Mouse (Mus musculus) heart, embryonic 15.5 days (tissue): ENCODE results near the gene Ikzf1. TPM values are rescaled to one million over a fixed set of nuclear protein-coding genes. Genes with fewer than 3 reads are reported as not detected.

Source experiments
- ATAC-seq: fragments of 200-750 bp; cut with Nextera tagmentation; replicated peaks from 2 replicates; pipeline ENCODE4 v1.8.0; 2017; ENCODE audit warnings: low read depth, moderate TSS enrichment; ENCODE audit not compliant: insufficient number of reproducible peaks, insufficient read depth, low FRiP score
- H3K27ac ChIP-seq: fragments of 300-500 bp; sonication (generic); 2 replicates; pipeline ENCODE4 v1.5.1; 2015; ENCODE audit warnings: mild to moderate bottlenecking, inconsistent platforms
- H3K27me3 ChIP-seq: fragments of 300-500 bp; sonication (generic); 2 replicates; pipeline ENCODE4 v1.6.1; 2015; ENCODE audit warnings: inconsistent platforms
- H3K36me3 ChIP-seq: fragments of 300-500 bp; sonication (generic); 2 replicates; pipeline ENCODE4 v1.6.1; 2015; ENCODE audit warnings: mild to moderate bottlenecking, inconsistent platforms
- H3K4me1 ChIP-seq: fragments of 300-500 bp; sonication (generic); replicated peaks from 2 replicates; pipeline ENCODE4 v1.6.1; 2015; ENCODE audit warnings: inconsistent platforms
- H3K4me2 ChIP-seq: fragments of 300-500 bp; sonication (generic); 2 replicates; pipeline ENCODE4 v1.6.1; 2015; ENCODE audit warnings: inconsistent platforms, mild to moderate bottlenecking, moderate library complexity
- H3K4me3 ChIP-seq: fragments of 300-500 bp; sonication (generic); 2 replicates; pipeline ENCODE4 v1.5.1; 2015; ENCODE audit warnings: mild to moderate bottlenecking, inconsistent platforms
- H3K9ac ChIP-seq: fragments of 300-500 bp; sonication (generic); 2 replicates; pipeline ENCODE4 v1.6.1; 2015; ENCODE audit warnings: mild to moderate bottlenecking, inconsistent platforms
- H3K9me3 ChIP-seq: fragments of 300-500 bp; sonication (generic); replicated peaks from 2 replicates; pipeline ENCODE4 v1.6.1; 2016; ENCODE audit warnings: inconsistent platforms
- WGBS: fragments of 180-500 bp; shearing (Covaris S2); methylation state at CpG from one replicate; pipeline ENCODE4 v1.1.7; 2015; ENCODE audit warnings: mixed read lengths; 5-methylcytosine and 5-hydroxymethylcytosine counted together
- polyA plus RNA-seq: library from polyadenylated mRNA; unstranded; fragments of >200 nt; fragmentation: Nextera tagmentation; extraction: Ambion mirVana; gene quantifications from 2 replicates; pipeline ENCODE4 v1.2.1, GENCODE M21; 2015

The Ikzf1 gene
- polyA plus RNA-seq, 1 experiment from 2014 or later, result 1.2 TPM

- H3K4me2 ChIP-seq, result no peak overlapping the region
- H3K9me3 ChIP-seq, result no peaks in the 10 kb centered on the region
- no peaks in the 10 kb centered on the region for H3K36me3 ChIP-seq
- no peak overlapping the region for H3K9ac ChIP-seq
- 77% methylated on average over 4 of the region's 4 CpGs for WGBS
- H3K27me3 ChIP-seq, result no peaks in the 10 kb centered on the region
- no peaks in the 10 kb centered on the region for H3K4me1 ChIP-seq
- no peak overlapping the region for H3K27ac ChIP-seq
- H3K4me3 ChIP-seq, result no peak overlapping the region
- ATAC-seq, result no peak
Observed at GRCm38 (mm10) chr11:11772196-11772595, 87.4 kb downstream of the Ikzf1 start.

- Histone ChIP-seq H3K9ac (no peak overlapping the region), H3K36me3 (no peaks in the 10 kb centered on the region), H3K9me3 (no peaks in the 10 kb centered on the region), H3K27ac (no peak overlapping the region), H3K4me2 (no peak overlapping the region), H3K4me3 (no peak overlapping the region), H3K4me1 (no peaks in the 10 kb centered on the region), H3K27me3 (no peaks in the 10 kb centered on the region)
- WGBS, result 92% methylated on average over 4 of the region's 4 CpGs
- ATAC-seq, result no peak
Observed at GRCm38 (mm10) chr11:11774384-11774783, 89.6 kb downstream of the Ikzf1 start.

- Histone ChIP-seq H3K4me1 (no peaks in the 10 kb centered on the region), H3K9ac (no peak overlapping the region), H3K9me3 (no peaks in the 10 kb centered on the region), H3K36me3 (no peaks in the 10 kb centered on the region), H3K27ac (no peak overlapping the region), H3K4me3 (no peak overlapping the region), H3K27me3 (no peaks in the 10 kb centered on the region), H3K4me2 (no peak overlapping the region)
- WGBS, result 80% methylated on average over 5 of the region's 5 CpGs
- no peak for ATAC-seq
Observed at GRCm38 (mm10) chr11:11774893-11775292, 90.1 kb downstream of the Ikzf1 start.

GRCm38 (mm10) chr11:11776071-11776821 lies 91.4 kb downstream of the Ikzf1 start:
- H3K36me3 ChIP-seq, result no peaks in the 10 kb centered on the region
- ATAC-seq, result no peak
- H3K9me3 ChIP-seq, result no peaks in the 10 kb centered on the region
- H3K27me3 ChIP-seq, result no peaks in the 10 kb centered on the region
- H3K4me1 ChIP-seq, result no peaks in the 10 kb centered on the region
- H3K9ac ChIP-seq, result no peak overlapping the region
- no peak overlapping the region for H3K27ac ChIP-seq
- no peak overlapping the region for H3K4me2 ChIP-seq
- WGBS, result 70% methylated on average over 4 of the region's 4 CpGs
- no peak overlapping the region for H3K4me3 ChIP-seq

- no peak overlapping the region for H3K4me3 ChIP-seq
- no peak overlapping the region for H3K27ac ChIP-seq
- H3K27me3 ChIP-seq, result no peaks in the 10 kb centered on the region
- no peak overlapping the region for H3K4me2 ChIP-seq
- H3K36me3 ChIP-seq, result no peaks in the 10 kb centered on the region
- H3K4me1 ChIP-seq, result no peaks in the 10 kb centered on the region
- no peak for ATAC-seq
- no peak overlapping the region for H3K9ac ChIP-seq
- no peaks in the 10 kb centered on the region for H3K9me3 ChIP-seq
- 83% methylated on average over 7 of the region's 7 CpGs for WGBS
Observed at GRCm38 (mm10) chr11:11776822-11777174, 92.0 kb downstream of the Ikzf1 start.

- H3K27me3 ChIP-seq, result no peaks in the 10 kb centered on the region
- WGBS, result 77% methylated on average over 3 of the region's 3 CpGs
Observed at GRCm38 (mm10) chr11:11777246-11777645, 92.4 kb downstream of the Ikzf1 start.

GRCm38 (mm10) chr11:11777796-11778195 lies 93.0 kb downstream of the Ikzf1 start:
- ATAC-seq, result no peak
- Histone ChIP-seq H3K4me3 (no peak overlapping the region), H3K9ac (no peak overlapping the region), H3K4me1 (no peaks in the 10 kb centered on the region), H3K27me3 (no peaks in the 10 kb centered on the region), H3K4me2 (no peak overlapping the region), H3K36me3 (no peaks in the 10 kb centered on the region), H3K9me3 (no peaks in the 10 kb centered on the region), H3K27ac (no peak overlapping the region)
- WGBS, result 73% methylated on average over 2 of the region's 2 CpGs

More at GRCm38 (mm10) chr11:11777246-11777645, 92.4 kb downstream of the Ikzf1 start:
- H3K4me1 ChIP-seq, result no peaks in the 10 kb centered on the region
- no peaks in the 10 kb centered on the region for H3K9me3 ChIP-seq
- no peak for ATAC-seq
- H3K4me2 ChIP-seq, result no peak overlapping the region
- H3K4me3 ChIP-seq, result no peak overlapping the region
- no peak overlapping the region for H3K27ac ChIP-seq
- no peaks in the 10 kb centered on the region for H3K36me3 ChIP-seq
- H3K9ac ChIP-seq, result no peak overlapping the region

- Histone ChIP-seq H3K4me3 (no peak overlapping the region), H3K4me1 (no peaks in the 10 kb centered on the region), H3K27me3 (no peaks in the 10 kb centered on the region), H3K9me3 (no peaks in the 10 kb centered on the region), H3K4me2 (no peak overlapping the region), H3K9ac (no peak overlapping the region), H3K27ac (no peak overlapping the region), H3K36me3 (no peaks in the 10 kb centered on the region)
- no peak for ATAC-seq
- WGBS, result 90% methylated on average over 6 of the region's 6 CpGs
Observed at GRCm38 (mm10) chr11:11778345-11778744, 93.5 kb downstream of the Ikzf1 start.

GRCm38 (mm10) chr11:11781728-11782127 lies 96.9 kb downstream of the Ikzf1 start:
- Histone ChIP-seq H3K4me2 (no peak overlapping the region), H3K27ac (no peak overlapping the region), H3K4me1 (no peaks in the 10 kb centered on the region), H3K4me3 (no peak overlapping the region), H3K27me3 (no peaks in the 10 kb centered on the region), H3K36me3 (no peaks in the 10 kb centered on the region), H3K9ac (no peak overlapping the region), H3K9me3 (no peaks in the 10 kb centered on the region)
- WGBS, result 76% methylated on average over 8 of the region's 8 CpGs
- no peak for ATAC-seq

GRCm38 (mm10) chr11:11785457-11785856 lies 100.7 kb downstream of the Ikzf1 start:
- Histone ChIP-seq H3K4me2 (no peak overlapping the region), H3K4me3 (no peak overlapping the region), H3K4me1 (no peaks in the 10 kb centered on the region), H3K27me3 (no peaks in the 10 kb centered on the region), H3K9ac (no peak overlapping the region), H3K9me3 (no peaks in the 10 kb centered on the region), H3K36me3 (no peaks in the 10 kb centered on the region), H3K27ac (no peak overlapping the region)
- WGBS, result 53% methylated on average over 6 of the region's 6 CpGs
- no peak for ATAC-seq

- peak overlapping the region; percentile 55 for H3K4me2 ChIP-seq
- no peak overlapping the region for H3K27ac ChIP-seq
- no peaks in the 10 kb centered on the region for H3K27me3 ChIP-seq
- peak overlapping the region; percentile 33 for H3K4me3 ChIP-seq
- no peaks in the 10 kb centered on the region for H3K9me3 ChIP-seq
- H3K9ac ChIP-seq, result no peak overlapping the region
- H3K36me3 ChIP-seq, result no peaks in the 10 kb centered on the region
- WGBS, result 2% methylated on average over 8 of the region's 8 CpGs
- peak; percentile 89 for ATAC-seq
- no peaks in the 10 kb centered on the region for H3K4me1 ChIP-seq
Observed at GRCm38 (mm10) chr11:11788521-11788974, 103.7 kb downstream of the Ikzf1 start.

GRCm38 (mm10) chr11:11794626-11795025 lies 109.8 kb downstream of the Ikzf1 start:
- peaks cover 19% of the 10 kb centered on the region for H3K36me3 ChIP-seq
- no peak for ATAC-seq
- 70% methylated on average over 1 of the region's 1 CpGs for WGBS
- no peak overlapping the region for H3K4me3 ChIP-seq
- H3K27ac ChIP-seq, result no peak overlapping the region
- H3K4me1 ChIP-seq, result no peaks in the 10 kb centered on the region
- no peak overlapping the region for H3K4me2 ChIP-seq
- H3K9me3 ChIP-seq, result no peaks in the 10 kb centered on the region
- H3K9ac ChIP-seq, result no peak overlapping the region
- no peaks in the 10 kb centered on the region for H3K27me3 ChIP-seq
